Mouse (Mus musculus): ENCODE measurements around the gene Galns.

DNA sequence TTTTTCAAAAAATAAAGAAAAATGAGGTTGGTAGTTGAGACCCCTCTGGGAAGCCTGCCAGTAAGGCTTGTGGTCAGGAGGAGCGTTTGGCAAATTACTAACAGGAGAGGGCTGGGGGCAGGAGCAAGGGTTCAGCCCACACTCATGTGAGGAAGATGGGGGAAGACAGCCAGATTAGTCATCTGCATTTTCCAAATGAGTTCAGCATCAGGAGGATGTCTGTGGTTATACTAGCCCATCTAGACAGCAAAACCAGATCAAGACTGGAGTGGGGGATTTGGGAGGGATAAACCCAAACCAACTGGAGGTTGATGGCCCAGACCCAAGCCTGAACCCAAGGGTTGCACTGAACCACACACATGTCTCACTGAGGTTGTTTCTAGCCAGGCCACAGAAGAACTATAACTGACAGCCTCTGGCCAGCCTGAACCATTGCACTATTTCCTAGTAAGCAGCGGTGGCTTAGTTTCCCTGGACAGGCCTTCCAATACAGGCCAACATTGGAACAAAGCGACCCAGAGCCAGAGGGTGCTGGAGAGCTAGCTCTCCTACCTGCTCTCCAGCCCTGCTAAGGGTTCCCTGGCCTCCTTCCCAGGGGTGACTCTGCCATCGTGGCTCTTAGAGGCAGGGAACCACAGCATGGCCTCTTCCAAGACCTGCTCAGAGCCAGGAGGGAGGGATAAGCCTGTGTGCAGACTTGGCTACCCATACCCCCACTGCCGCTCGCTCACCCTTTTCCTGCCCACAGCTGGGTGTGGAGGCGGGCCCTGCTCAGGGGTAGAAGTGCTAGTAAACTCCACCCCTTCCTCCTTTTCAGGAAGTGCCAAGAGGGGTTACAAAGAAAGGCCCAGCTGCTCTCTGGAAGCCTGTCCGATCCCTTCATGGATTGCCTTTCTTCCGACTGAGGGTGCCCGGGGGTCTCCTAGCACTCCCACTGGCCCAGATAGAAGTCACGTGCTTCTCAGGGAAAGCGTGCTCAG is 54.9 kb downstream of the Galns start:
- peak; percentile 79 for TF ChIP-seq POLR2A (IDR thresholded peaks at IDR 0.05; ENCODE audit: borderline replicate concordance, control insufficient read depth, low read depth, low read length)
- no peak for TF ChIP-seq CTCF (IDR thresholded peaks at IDR 0.05; ENCODE audit: control insufficient read depth, insufficient read depth, low read length)
